Mouse (Mus musculus): Measurements from ENCODE around the gene Ifngr2.

Ifngr2 gene

DNA sequence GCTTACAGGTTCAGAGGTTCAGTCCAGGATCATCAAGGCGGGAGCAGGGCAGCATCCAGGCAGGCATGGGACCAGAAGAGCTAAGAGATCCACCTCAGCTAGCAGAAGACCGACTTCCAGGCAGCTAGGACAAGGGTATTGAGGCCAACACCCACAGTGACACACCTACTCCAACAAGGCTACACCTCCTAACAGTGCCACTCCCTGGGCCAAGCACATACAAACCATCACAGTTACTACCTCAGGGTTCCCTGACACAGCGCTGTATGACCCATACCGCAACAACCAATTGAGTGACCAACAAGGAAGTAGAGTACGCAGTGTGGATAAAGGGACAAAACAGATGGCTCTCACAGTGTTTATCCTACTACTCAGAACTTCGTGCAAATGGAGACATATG is 10.5 kb upstream of the Ifngr2 start:
- no peak for DNase-seq (ENCODE audit: low read depth, low spot score)

DNA sequence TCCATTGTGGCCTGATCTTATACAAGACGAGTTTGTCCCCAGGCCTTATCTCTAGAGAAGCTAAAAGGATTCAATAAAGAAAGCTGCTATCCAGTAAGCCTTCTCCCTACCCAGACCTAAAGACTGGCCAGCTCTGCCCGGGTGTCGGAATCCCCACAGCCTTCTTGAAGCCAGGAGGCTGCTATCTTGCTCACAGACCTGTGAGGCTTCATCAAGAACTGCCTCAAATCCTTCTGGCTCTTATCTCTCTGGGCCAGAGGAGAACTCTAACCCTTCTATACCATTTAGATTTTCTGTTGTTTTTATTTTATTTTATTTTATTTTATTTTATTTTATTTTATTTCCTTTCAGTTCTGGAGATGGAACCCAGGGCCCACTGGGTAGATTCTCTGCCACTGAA is 9.8 kb upstream of the Ifngr2 start:
- DNase-seq (ENCODE audit: low read depth, low spot score) = no peak

DNA sequence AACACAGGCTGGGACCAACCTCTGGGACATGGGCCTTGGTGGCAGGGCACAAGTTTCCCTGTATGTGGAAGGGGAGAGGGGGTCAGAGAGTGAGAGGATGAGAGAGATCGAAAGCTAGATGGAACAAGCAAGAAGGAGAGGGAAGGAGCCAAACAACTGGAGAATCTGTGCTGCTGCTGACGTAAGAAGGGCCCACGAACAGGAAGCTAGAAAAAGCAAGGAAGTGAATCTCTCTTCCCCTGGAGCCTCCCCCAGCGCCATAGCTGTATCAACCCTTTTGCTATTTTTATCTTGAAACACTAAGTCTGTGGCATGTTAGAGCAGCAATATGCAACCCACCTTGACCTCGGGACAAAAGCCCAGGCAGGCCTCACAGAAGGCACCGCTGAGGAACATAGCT is 8.8 kb upstream of the Ifngr2 start:
- DNase-seq (ENCODE audit: low read depth, low spot score) = no peak

DNA sequence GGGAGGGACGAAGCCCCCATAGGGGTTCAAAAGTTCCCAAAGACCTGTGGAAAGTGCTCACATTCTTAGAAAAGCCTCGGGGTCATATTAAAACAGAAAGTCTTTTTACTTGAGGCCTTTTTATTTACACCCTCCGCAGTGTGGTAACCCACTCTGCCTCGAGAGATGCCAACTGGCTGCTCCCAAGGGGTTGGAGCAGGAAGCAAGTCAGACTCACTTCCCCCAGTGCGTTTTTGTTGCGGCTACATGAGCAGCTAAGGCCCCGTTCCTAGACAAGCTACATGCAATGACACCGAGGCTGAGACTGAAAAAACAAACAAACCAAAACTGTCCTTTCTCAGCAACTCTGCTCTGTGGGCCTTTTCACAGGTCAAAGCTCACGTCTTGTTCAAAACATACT is 8.4 kb upstream of the Ifngr2 start:
- DNase-seq (ENCODE audit: low read depth, low spot score) = no peak

DNA sequence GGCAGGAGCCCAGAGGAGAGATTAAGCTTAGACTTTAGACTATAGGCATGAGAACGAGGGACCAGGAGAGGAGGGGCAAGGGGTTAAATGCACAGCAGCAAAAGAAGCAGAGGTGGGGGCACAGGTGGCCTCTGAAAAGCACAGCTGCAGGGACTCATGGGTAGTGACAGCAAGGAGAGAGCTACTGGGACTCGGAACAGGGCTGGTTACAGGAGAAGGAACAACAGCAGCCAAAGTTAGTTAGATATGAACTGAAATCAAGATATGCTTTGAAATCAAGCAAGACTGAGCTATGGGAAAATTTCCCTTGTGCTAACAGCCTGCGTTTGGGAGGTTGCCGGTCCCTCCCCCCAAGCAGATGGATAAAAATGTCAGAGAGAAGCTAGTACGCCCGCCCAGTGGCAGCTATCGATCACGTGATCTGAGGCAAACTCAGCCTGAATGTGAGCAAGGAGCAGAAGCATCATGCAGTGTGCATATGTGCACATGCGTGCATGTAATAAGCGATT is 5.2 kb upstream of the Ifngr2 start:
- DNase-seq (ENCODE audit: low read depth, low spot score) = no peak

DNA sequence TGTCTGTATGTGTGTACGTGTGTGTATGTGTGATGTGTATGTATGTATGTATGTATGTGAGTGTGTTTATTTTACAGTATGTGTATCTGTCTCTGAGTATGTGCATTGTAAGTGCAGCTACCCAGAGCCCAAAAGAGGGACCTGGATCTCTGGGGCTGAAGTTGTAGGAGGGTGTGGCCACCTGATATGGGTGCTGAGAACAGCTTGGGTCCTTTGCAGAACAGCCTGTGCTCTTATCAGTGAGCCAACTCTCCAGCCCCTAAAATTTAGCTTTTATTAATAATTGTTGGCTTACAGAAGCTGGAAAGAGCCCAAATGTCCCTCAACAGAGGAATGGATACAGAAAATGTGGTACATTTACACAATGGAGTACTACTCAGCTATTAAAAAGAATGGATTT is 3.3 kb upstream of the Ifngr2 start:
- DNase-seq (ENCODE audit: low read depth, low spot score) = no peak

DNA sequence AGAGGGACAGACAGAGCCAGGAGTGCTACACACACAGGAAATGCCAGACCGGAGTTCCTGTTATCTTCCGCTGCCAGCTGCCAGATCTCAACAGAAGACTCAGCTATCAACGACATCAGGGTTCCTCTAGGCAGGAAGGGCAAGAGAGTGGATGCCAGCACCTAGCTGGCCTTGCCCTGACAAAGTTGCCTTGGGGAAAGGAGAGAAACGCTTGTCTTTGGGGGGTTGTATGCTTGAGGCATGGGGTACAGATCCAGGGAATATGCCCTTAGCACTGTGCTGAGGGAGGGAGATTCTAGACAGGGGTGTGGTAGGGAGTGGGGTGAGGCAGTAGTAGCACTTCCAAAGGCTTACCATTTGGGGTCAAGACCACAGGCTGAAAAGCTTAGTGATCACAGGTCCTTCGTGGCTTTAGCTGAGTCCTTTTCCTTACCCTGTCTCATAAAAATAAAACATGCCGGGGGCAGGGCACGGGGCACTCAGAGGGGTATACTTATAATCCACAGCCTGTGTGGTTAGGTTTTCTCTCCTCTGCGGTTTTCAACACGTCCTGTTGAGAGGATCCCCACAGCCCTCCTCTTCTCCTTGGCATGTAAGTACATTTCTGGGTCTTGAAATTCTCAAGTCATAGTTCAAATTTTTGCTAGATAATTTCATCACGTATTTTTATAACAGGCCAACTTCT is 1.1 kb upstream of the Ifngr2 start:
- no peak for DNase-seq (ENCODE audit: low read depth, low spot score)

DNA sequence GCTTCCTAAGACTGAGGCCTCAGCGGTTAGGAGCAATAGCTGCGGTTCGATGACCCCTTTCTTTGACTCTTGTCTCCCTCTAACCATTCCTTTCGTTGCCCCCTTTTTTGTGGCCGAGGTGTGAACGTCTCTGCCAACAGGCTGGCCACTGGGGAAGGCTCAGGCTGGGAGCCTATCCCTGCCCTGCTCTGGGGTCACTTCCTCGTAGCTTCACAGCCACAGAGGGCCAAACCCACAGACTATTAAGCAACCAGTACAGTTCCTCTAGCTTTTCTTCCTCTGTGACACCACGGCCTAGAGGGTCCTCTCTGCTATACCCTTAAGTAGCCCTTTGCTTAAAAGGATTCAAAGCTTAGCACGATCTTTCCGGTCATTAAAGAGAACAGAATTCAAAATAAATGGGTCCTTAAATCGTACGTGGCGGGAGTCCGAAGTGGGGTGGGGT is 459 bp upstream of the Ifngr2 start:
- no peak for DNase-seq (ENCODE audit: low read depth, low spot score)

DNA sequence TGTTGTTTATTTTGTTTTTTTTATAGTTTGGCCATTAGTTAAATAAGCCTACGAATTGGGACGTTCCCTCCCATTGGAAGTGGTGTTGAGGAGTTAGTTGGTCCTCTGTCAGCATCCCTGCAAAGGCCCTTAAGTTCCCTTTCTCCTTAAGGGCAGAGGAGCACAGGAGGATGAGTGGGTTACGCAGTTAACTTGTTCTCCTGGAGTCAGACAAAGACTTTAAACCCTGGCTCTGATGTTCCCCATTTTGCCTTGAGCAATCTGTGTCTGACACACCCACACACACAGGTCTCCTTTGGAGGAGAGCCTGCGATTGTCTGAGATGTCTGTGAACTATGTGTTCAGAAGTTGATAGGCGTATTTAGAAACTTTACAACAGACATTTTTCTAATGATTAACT is 1.1 kb downstream of the Ifngr2 start:
- no peak for DNase-seq (ENCODE audit: low read depth, low spot score)

DNA sequence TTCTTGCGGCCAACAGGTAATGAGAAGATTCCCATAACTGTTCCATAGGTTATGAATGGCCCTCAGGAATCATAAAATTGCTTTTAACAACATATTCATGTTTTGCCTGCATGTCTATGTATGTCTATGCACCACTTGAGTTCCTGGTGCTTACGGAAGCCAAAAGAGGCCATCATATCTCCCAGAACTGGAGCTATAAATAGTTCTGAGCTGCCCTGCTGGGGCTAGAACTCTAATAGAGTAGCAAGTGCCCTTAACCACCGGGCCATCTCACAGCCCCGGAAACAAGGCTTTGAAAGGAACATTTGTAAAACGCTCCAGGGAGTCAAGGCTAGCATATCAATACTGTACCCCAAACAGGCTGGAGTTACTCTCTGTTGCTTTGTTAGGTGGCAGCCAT is 1.7 kb downstream of the Ifngr2 start:
- no peak for DNase-seq (ENCODE audit: low read depth, low spot score)

DNA sequence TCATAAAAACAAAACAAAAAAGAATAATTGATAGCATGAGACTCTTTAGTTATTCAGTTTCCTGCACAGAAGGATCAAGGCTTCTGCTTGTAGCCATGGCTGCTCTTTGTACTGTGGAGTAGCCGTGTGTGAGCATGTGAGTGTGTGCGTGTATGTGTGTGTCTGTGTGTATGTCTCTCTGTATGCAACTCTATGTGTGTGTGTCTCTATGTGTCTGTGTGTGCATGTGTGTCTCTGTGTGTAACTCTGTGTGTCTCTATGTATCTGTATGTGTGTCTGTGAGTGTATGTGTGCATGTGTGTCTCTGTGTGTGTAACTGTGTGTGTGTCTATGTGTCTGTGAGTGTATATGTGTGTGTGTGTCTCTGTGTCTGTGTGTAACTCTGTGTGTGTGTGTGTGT is 2.1 kb downstream of the Ifngr2 start:
- no peak for DNase-seq (ENCODE audit: low read depth, low spot score)

DNA sequence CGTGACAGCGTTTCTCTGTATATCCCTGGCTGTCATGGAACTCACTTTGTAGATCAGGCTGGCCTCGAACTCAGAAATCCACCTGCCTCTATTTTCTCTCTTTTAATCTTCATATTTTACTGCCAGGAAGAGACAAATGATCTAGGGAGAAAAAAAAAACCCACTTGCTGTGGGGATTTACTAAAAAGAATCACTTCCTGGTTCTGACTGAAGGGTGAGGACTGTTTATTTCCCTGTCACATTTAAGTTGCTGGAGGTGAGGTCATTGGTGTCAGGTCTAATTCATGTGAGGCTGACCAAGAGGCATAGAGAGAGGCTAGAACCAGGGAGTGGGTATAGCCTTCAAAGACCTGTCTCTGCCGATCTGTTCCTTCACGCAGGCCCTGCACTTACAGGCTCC is 2.7 kb downstream of the Ifngr2 start:
- no peak for DNase-seq (ENCODE audit: low read depth, low spot score)

DNA sequence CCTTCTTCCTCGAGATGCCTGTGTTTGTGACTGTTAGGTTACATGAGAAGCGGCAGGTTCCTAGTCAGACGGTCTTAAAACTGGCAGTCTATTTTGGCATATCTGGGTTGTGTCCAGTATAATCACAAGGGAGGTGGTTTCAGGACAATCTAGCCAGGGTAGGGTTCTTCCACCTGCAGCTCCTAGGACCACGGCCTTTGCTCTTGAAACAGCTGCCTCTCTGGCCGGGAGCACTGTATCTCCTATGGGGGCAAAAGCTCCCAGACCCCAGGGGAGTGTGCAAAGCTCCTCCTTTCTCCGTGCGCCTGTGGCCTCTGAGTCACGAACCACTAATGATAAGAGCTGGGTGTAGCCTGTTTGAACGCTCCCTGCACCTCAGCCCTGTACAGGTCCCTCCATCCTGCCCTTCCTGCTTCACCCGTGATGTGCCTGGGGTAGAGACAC is 4.2 kb downstream of the Ifngr2 start:
- DNase-seq (ENCODE audit: low read depth, low spot score) = no peak

DNA sequence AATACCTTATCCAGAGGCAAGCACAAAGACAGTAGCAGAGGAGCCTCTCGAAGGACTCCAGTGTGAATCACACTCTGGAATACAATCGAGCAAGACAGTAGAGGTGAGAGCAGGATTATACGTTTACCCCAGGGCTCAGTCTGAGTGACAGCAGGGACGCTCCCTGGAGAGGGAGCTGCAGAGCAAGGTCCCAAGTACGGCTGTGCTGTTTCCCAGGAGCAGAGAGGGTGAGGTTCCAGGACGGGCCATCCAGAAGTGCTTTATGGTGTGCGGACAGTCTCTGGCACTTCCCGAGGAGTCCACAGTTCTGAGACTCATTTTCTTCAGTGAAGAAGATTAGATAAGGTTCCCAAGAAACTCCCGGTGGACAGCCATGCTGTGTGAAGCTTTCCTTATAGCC is 5.2 kb downstream of the Ifngr2 start:
- no peak for DNase-seq (ENCODE audit: low read depth, low spot score)

DNA sequence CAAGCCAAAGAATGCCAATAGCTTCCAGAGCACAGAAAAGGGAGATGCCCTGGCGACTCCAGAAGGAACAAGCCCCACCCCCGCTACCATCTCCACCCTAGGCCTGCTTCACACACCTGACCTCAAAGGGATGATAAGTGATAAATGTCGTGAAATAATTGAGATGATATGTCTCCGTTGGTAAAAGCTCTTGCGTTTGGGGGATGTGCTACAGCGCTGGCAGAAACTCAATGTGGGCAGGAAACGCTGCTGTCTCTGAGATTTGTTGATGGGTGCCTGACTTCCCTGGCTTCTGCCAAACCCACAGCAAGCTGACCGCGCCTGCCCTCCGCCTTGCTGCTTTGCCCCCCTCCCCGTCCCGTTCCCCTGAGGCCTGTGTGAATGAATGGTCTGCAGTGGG is 6.8 kb downstream of the Ifngr2 start:
- no peak for DNase-seq (ENCODE audit: low read depth, low spot score)

DNA sequence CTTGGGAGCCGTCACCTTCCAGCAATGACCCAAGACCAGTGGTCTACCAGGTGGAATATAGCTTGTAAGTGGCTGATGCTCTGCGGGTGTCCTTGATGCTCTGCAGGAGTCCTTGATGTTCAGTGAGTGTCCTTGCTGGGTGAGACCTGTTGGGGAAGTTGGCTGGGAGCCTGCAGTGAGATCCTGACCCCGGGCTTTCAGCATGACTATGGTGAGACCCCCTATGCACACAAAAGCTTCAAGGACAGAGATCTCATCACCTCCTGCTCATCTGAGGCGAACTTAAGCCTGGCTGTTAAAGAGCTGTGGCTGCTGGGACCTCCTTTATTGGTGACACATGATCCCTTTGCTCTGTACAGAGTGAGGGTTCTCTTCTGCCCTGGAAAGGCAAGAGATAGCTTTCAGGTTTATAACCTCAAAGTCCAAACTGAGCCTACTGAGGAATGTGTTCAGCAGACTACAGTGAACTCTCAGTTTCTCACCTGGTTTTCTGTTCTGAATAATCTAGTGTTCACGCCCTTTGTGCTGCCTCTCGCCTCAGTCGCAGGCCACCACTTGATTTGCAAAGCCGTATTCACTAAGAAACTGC is 8.2 kb downstream of the Ifngr2 start:
- DNase-seq (ENCODE audit: low read depth, low spot score) = no peak

DNA sequence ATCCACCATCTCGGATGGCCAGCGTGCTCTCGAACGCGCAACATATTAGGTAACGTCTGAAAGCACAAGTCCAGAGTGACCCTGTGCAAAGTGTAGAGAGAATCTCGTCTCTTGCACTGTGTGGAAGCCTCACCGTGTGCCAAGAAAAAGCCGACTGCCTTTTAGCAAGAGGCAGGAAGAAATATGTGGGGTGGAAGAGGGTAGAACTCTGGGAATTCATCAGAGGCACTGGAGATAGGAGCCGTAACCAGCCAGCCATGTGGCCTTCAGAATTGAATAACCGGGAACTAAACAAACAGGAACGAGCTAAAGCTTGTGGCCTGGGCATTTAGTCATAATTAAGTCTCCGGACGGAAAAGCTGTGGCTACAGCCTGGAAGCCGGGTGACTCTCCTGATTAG is 9.8 kb downstream of the Ifngr2 start:
- DNase-seq (ENCODE audit: low read depth, low spot score) = no peak

DNA sequence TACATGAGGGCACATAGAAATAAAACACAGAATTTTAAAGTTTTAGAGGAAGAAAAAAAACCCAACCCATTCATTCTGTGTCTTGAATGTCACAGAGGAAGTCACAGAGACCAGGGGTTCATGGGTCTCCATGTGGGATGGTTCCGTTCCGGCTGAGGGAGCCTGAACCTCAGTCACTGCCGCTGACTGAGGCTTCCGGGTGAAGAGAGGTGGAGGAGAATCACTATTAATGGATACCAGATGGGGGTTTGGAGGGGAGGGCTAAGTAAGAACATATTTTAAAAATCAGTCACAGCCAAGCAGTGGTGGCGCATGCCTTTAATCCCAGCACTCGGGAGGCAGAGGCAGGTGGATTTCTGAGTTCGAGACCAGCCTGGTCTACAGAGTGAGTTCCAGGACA is 10.3 kb downstream of the Ifngr2 start:
- DNase-seq (ENCODE audit: low read depth, low spot score) = peak; percentile 68

DNA sequence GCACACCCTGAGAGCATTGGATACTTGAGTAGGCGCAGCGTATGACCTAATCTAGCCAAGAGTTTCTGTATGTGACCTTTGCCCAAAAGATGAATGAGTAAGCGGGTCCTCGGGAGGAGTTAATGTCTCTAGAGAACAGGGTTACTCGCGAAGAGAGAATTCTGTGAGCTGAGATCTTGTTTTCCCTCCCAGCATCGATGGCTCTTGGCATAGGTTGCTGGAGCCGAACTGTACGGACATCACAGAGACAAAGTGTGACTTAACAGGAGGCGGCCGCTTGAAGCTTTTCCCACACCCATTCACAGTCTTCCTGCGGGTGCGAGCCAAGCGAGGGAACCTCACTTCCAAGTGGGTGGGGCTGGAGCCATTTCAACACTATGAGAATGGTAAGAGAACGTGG is 10.8 kb downstream of the Ifngr2 start:
- DNase-seq (ENCODE audit: low read depth, low spot score) = no peak

DNA sequence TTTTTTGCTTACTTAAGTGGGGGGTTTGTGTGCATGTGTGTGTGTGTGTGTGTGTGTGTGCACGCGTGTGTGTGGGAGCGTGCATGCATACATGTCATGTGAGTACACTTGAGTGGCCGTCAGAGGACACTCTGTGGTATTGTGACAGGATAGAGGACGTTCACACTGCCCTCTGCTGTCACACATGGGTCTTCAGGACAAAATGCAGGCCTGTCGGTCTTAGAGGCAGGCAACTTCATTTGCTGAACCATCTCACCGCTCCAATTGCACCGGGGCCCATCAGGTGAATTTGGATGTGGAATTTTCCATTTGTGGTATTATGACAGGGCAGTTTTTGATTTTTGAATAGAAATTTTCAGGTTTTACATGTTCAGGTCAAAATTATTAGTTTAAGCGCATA is 14.2 kb downstream of the Ifngr2 start:
- no peak for DNase-seq (ENCODE audit: low read depth, low spot score)

DNA sequence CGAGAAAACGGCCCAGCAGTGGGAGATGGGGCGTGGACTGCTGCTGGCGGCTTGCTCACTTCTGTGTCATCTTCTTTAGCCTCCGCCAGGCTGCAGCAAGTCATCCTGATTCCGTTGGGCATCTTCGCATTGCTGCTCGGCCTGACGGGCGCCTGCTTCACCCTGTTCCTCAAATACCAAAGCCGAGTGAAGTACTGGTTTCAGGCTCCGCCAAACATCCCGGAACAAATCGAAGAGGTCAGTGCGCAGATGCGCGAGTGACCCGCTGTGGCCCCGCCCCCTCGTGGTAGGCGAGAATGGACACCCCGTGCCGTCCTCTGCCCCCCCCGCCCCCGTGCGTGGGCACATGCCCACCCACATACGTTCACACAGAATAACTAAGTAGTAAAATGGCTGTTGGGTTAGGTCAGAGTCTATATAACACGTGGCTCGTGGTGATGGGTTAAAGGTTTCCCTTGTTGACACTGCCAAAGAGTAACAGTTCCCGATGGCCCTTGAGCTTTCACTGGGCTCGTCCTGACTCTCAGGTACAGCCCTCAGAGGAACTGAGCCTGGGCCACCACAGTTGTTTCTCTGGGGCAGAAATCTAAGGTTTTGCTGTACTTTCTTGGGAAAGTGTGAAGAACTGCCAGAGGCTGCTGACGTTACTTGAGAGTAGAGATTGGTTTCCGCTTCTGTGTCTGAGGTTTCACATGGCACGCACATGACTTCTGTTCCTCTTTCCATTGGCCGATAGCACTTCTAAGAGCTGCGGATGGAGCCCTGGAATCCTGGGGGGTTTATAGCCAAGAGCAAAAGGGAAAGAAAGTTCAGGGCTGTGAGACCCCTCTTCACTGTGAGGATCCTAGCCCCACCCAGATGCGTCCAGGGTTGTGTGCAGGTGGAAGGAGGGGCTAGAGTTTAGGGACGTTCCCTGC is 14.9 kb downstream of the Ifngr2 start:
- no peak for DNase-seq (ENCODE audit: low read depth, low spot score)

DNA sequence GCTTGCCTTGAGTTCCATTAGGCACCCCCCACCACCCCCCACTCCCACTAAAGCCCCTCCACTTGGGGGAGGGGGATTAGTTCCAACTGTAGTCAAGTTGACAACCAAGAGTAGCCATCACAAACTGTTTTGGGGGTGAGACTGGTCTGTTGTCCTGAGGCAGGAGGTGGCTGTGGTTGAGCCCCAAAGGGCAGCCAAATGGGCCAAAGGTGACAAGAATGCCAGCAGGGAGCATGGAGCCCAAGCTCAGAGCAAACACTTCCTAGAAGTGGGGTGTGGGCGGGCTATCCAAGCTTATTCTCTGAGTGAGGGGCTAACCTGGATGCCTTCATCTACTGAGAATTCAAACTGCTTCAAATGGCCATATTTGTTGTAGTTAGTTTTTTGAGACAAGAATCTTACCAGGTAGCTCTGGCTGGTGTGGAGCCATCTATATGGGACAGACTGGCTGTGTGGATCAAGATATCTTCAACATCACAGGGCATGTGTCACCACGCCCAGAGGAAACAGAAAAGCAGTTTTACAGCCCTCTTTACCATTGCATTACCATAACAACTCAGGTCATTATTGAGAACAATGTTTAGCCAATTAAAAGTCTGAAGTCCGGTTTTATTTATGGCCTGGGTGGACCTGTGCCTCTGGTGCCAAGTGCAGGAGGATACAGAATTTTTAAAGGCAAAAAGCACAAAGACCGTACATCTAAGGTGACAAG is 17.9 kb downstream of the Ifngr2 start:
- no peak for DNase-seq (ENCODE audit: low read depth, low spot score)

Data from mesoderm, embryonic 11.5 days (tissue).